Mouse (Mus musculus): ENCODE results near the gene Nfkbil1. TPM values are rescaled to one million over a fixed set of nuclear protein-coding genes. Genes with fewer than 3 reads are reported as not detected.

Nfkbil1 gene
- polyA plus RNA-seq, 1 experiment from 2014 or later: 3.1 TPM

- WGBS: 76% methylated on average over 5 of the region's 5 CpGs
- Histone ChIP-seq H3K4me3 (ENCODE audit: control insufficient read depth in 1 of 2, insufficient read depth in 1 of 2, low read depth in 1 of 2, low read length in 2 of 2) (no peak overlapping the region), H3K27me3 (ENCODE audit: control insufficient read depth, insufficient read depth, low read length) (no peaks in the 10 kb centered on the region), H3K27ac (replicated peaks in 1 of 2; ENCODE audit: control insufficient read depth in 1 of 2, insufficient read depth in 1 of 2, low read depth in 2 of 2, low read length in 2 of 2) (no peak overlapping the region), H3K9me3 (ENCODE audit: control insufficient read depth, low read length) (no peaks in the 10 kb centered on the region), H3K9ac (ENCODE audit: low read length) (no peak overlapping the region), H3K4me1 (ENCODE audit: control insufficient read depth in 2 of 2, insufficient read depth in 2 of 2, low read length in 2 of 2) (no peaks in the 10 kb centered on the region), H3K4me2 (ENCODE audit: low read length) (no peak overlapping the region), H3K36me3 (ENCODE audit: control insufficient read depth, insufficient read depth, low read length) (no peaks in the 10 kb centered on the region)
- no peak for ATAC-seq (ENCODE audit: insufficient number of reproducible peaks, insufficient read depth, low FRiP score, low read depth)
Measured at GRCm38 (mm10) chr17:35180093-35180492, 55.5 kb downstream of the Nfkbil1 start.

GRCm38 (mm10) chr17:35178528-35178927 lies 57.1 kb downstream of the Nfkbil1 start:
- Histone ChIP-seq H3K9me3 (ENCODE audit: control insufficient read depth, low read length) (no peaks in the 10 kb centered on the region), H3K4me1 (ENCODE audit: control insufficient read depth in 2 of 2, insufficient read depth in 2 of 2, low read length in 2 of 2) (no peaks in the 10 kb centered on the region), H3K4me2 (ENCODE audit: low read length) (no peak overlapping the region), H3K36me3 (ENCODE audit: control insufficient read depth, insufficient read depth, low read length) (no peaks in the 10 kb centered on the region), H3K9ac (ENCODE audit: low read length) (no peak overlapping the region), H3K27ac (replicated peaks in 1 of 2; ENCODE audit: control insufficient read depth in 1 of 2, insufficient read depth in 1 of 2, low read depth in 2 of 2, low read length in 2 of 2) (no peak overlapping the region), H3K27me3 (ENCODE audit: control insufficient read depth, insufficient read depth, low read length) (no peaks in the 10 kb centered on the region), H3K4me3 (ENCODE audit: control insufficient read depth in 1 of 2, insufficient read depth in 1 of 2, low read depth in 1 of 2, low read length in 2 of 2) (no peak overlapping the region)
- ATAC-seq (ENCODE audit: insufficient number of reproducible peaks, insufficient read depth, low FRiP score, low read depth): peak; percentile 29; the same call in 1 of the 2 replicates
- WGBS: 15% methylated on average over 5 of the region's 5 CpGs

DNA sequence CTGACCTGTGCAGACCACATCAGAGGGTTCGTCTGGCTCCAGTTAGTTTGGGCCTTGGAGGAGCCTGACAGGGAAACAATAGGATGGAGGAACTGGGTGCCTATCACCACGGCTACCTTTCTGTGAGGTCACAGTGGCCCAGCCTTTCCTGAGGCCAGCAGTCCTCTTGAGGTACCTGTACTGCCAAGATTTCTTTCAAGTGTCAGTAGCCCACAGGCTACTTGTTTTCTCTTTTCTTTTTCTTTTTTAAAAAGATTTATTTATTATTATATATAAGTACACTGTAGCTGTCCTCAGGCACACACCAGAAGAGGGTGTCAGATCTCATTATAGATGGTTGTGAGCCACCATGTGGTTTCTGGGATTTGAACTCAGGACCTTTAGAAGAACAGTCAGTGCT lies 59.6 kb downstream of the Nfkbil1 start, which contains the start of gene Aif1:
Gene Aif1 (minus strand): TSS at position 101 of the 400 bp plus-strand sequence.
- Histone ChIP-seq H3K36me3 (ENCODE audit: control insufficient read depth, insufficient read depth, low read length) (no peaks in the 10 kb centered on the region), H3K4me3 (ENCODE audit: control insufficient read depth in 1 of 2, insufficient read depth in 1 of 2, low read depth in 1 of 2, low read length in 2 of 2) (no peak within 1 kb of the TSS), H3K4me2 (ENCODE audit: low read length) (no peak within 1 kb of the TSS), H3K9ac (ENCODE audit: low read length) (no peak within 1 kb of the TSS), H3K4me1 (ENCODE audit: control insufficient read depth in 2 of 2, insufficient read depth in 2 of 2, low read length in 2 of 2) (no peaks in the 10 kb centered on the region; a peak in 1 of 4 replicates), H3K27ac (replicated peaks in 1 of 2; ENCODE audit: control insufficient read depth in 1 of 2, insufficient read depth in 1 of 2, low read depth in 2 of 2, low read length in 2 of 2) (no peak within 1 kb of the TSS), H3K9me3 (ENCODE audit: control insufficient read depth, low read length) (no peaks in the 10 kb centered on the region), H3K27me3 (ENCODE audit: control insufficient read depth, insufficient read depth, low read length) (no peaks in the 10 kb centered on the region)
- 63% methylated on average over 2 of the region's 2 CpGs for WGBS
- ATAC-seq (ENCODE audit: insufficient number of reproducible peaks, insufficient read depth, low FRiP score, low read depth): no peak

- Histone ChIP-seq H3K27me3 (ENCODE audit: control insufficient read depth, insufficient read depth, low read length) (no peaks in the 10 kb centered on the region), H3K9me3 (ENCODE audit: control insufficient read depth, low read length) (no peaks in the 10 kb centered on the region), H3K4me1 (ENCODE audit: control insufficient read depth in 2 of 2, insufficient read depth in 2 of 2, low read length in 2 of 2) (no peaks in the 10 kb centered on the region; a peak in 1 of 4 replicates), H3K36me3 (ENCODE audit: control insufficient read depth, insufficient read depth, low read length) (no peaks in the 10 kb centered on the region), H3K27ac (replicated peaks in 1 of 2; ENCODE audit: control insufficient read depth in 1 of 2, insufficient read depth in 1 of 2, low read depth in 2 of 2, low read length in 2 of 2) (no peak overlapping the region), H3K4me2 (ENCODE audit: low read length) (no peak overlapping the region), H3K4me3 (ENCODE audit: control insufficient read depth in 1 of 2, insufficient read depth in 1 of 2, low read depth in 1 of 2, low read length in 2 of 2) (no peak overlapping the region), H3K9ac (ENCODE audit: low read length) (no peak overlapping the region)
- no peak for ATAC-seq (ENCODE audit: insufficient number of reproducible peaks, insufficient read depth, low FRiP score, low read depth)
- WGBS: 76% methylated on average over 6 of the region's 6 CpGs
Measured at GRCm38 (mm10) chr17:35175382-35175781, 60.2 kb downstream of the Nfkbil1 start.

- H3K4me3 ChIP-seq (ENCODE audit: control insufficient read depth in 1 of 2, insufficient read depth in 1 of 2, low read depth in 1 of 2, low read length in 2 of 2): no peak overlapping the region
- H3K9me3 ChIP-seq (ENCODE audit: control insufficient read depth, low read length): no peaks in the 10 kb centered on the region
- no peak overlapping the region for H3K27ac ChIP-seq (replicated peaks in 1 of 2; ENCODE audit: control insufficient read depth in 1 of 2, insufficient read depth in 1 of 2, low read depth in 2 of 2, low read length in 2 of 2)
- H3K4me2 ChIP-seq (ENCODE audit: low read length): no peak overlapping the region
- H3K36me3 ChIP-seq (ENCODE audit: control insufficient read depth, insufficient read depth, low read length): no peaks in the 10 kb centered on the region
- H3K4me1 ChIP-seq (ENCODE audit: control insufficient read depth in 2 of 2, insufficient read depth in 2 of 2, low read length in 2 of 2): no peaks in the 10 kb centered on the region; a peak in 1 of 4 replicates
- H3K9ac ChIP-seq (ENCODE audit: low read length): no peak overlapping the region
- no peaks in the 10 kb centered on the region for H3K27me3 ChIP-seq (ENCODE audit: control insufficient read depth, insufficient read depth, low read length)
- 65% methylated on average over 8 of the region's 8 CpGs for WGBS
- ATAC-seq (ENCODE audit: insufficient number of reproducible peaks, insufficient read depth, low FRiP score, low read depth): no peak
Measured at GRCm38 (mm10) chr17:35174201-35174977, 61.2 kb downstream of the Nfkbil1 start.

DNA sequence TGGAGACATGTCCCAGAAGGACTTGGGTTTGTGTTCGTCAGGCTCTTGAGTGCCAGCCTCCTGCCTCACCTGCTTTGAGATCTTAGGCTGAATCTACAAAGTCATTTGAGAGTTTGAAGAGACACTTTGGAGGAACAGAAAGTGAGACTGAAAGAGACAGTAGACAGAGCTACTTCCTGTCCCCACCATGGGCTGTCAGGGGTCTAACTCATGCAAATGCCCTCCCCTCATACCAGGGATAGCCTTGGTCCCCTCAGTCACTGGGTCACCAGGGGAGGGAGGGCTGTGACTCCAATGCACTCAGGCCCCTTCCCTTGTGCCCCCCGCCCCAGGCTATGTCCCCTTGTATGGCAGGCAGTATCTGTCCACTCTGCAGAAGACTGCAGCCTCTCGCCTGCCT lies 62.3 kb downstream of the Nfkbil1 start:
- Histone ChIP-seq H3K27ac (replicated peaks in 1 of 2; ENCODE audit: control insufficient read depth in 1 of 2, insufficient read depth in 1 of 2, low read depth in 2 of 2, low read length in 2 of 2) (no peak overlapping the region), H3K9me3 (ENCODE audit: control insufficient read depth, low read length) (no peaks in the 10 kb centered on the region), H3K36me3 (ENCODE audit: control insufficient read depth, insufficient read depth, low read length) (no peaks in the 10 kb centered on the region), H3K9ac (ENCODE audit: low read length) (no peak overlapping the region), H3K4me1 (ENCODE audit: control insufficient read depth in 2 of 2, insufficient read depth in 2 of 2, low read length in 2 of 2) (no peaks in the 10 kb centered on the region; a peak in 1 of 4 replicates), H3K27me3 (ENCODE audit: control insufficient read depth, insufficient read depth, low read length) (no peaks in the 10 kb centered on the region), H3K4me2 (ENCODE audit: low read length) (no peak overlapping the region), H3K4me3 (ENCODE audit: control insufficient read depth in 1 of 2, insufficient read depth in 1 of 2, low read depth in 1 of 2, low read length in 2 of 2) (no peak overlapping the region)
- ATAC-seq (ENCODE audit: insufficient number of reproducible peaks, insufficient read depth, low FRiP score, low read depth): no peak
- WGBS: 59% methylated on average over 3 of the region's 3 CpGs

DNA sequence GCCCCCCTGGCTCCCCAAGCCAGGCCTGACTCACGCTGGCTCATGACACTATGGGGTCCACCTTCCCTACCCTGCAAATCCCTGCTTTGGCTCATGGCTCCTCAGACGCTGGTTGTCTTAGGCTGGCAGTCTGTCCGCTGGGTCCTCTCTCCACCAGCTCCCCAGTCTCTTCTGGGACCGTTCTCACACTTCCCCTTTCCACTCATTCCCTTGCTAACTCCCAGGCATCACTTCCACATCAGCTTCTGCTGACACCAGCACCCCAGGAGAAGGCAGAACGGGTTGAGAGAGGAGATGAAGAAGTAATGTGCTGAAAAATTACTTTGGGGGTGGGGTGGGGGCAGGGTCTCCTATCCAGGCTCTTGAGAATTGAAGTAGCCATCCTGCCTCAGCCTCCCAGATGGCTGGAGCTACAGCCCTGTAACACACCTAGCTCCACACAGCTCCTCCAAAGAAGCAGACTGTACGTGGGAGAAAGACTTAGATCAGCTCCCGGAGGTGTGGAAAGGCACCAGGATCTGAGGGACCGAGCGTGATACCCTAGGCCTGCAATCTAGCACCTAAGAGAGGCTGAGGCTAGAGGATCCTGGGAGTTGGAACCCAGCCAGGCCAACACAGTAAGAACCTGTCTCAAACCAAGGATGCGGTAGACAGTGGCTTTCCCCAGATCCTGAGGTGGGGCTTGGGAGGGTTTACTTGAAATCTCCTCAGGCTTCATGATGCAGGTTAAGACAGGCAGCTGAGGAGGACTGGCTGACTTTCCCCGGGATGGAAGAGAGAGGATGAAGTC lies 63.0 kb downstream of the Nfkbil1 start:
- Histone ChIP-seq H3K27ac (replicated peaks in 1 of 2; ENCODE audit: control insufficient read depth in 1 of 2, insufficient read depth in 1 of 2, low read depth in 2 of 2, low read length in 2 of 2) (no peak overlapping the region), H3K9me3 (ENCODE audit: control insufficient read depth, low read length) (no peaks in the 10 kb centered on the region), H3K27me3 (ENCODE audit: control insufficient read depth, insufficient read depth, low read length) (no peaks in the 10 kb centered on the region), H3K4me2 (ENCODE audit: low read length) (no peak overlapping the region), H3K9ac (ENCODE audit: low read length) (peak overlapping the region; percentile 48; the same call in 1 of the 2 replicates), H3K36me3 (ENCODE audit: control insufficient read depth, insufficient read depth, low read length) (no peaks in the 10 kb centered on the region), H3K4me3 (ENCODE audit: control insufficient read depth in 1 of 2, insufficient read depth in 1 of 2, low read depth in 1 of 2, low read length in 2 of 2) (no peak overlapping the region), H3K4me1 (ENCODE audit: control insufficient read depth in 2 of 2, insufficient read depth in 2 of 2, low read length in 2 of 2) (no peaks in the 10 kb centered on the region; a peak in 1 of 4 replicates)
- 48% methylated on average over 11 of the region's 11 CpGs for WGBS
- ATAC-seq (ENCODE audit: insufficient number of reproducible peaks, insufficient read depth, low FRiP score, low read depth): no peak

All from heart, embryonic 14.5 days (tissue).